Mouse (Mus musculus) embryonic facial prominence, embryonic 10.5 days (tissue): ENCODE measurements around the gene Abcg8. TPM values are rescaled to one million over a fixed set of nuclear protein-coding genes. Genes with fewer than 3 reads are reported as not detected.
A peak's percentile ranks its signal among the peaks of the same experiment; 100 is the strongest.

Experiments used
- DNase-seq: peaks from one replicate; pipeline ENCODE4 v3.0.0-alpha.2; 2017; ENCODE audit warnings: low spot score
- H3K27ac ChIP-seq: fragments of 300-500 bp; sonication (generic); replicated peaks from 2 replicates; pipeline ENCODE4 v1.5.1; 2016; ENCODE audit warnings: mild to moderate bottlenecking
- H3K27me3 ChIP-seq: fragments of 300-500 bp; sonication (generic); replicated peaks from 2 replicates; pipeline ENCODE4 v1.6.1; 2016; ENCODE audit warnings: low read depth, mild to moderate bottlenecking; ENCODE audit not compliant: poor library complexity, severe bottlenecking
- H3K36me3 ChIP-seq: fragments of 300-500 bp; sonication (generic); replicated peaks from 2 replicates; pipeline ENCODE4 v1.6.1; 2016; ENCODE audit warnings: mild to moderate bottlenecking, moderate library complexity
- H3K4me1 ChIP-seq: fragments of 300-500 bp; sonication (generic); 2 replicates; pipeline ENCODE4 v1.6.1; 2016
- H3K4me3 ChIP-seq: fragments of 300-500 bp; sonication (generic); 2 replicates; pipeline ENCODE4 v1.5.1; 2016; ENCODE audit warnings: mild to moderate bottlenecking, moderate library complexity
- H3K9me3 ChIP-seq: fragments of 300-500 bp; sonication (generic); 2 replicates; pipeline ENCODE4 v1.6.1; 2016; ENCODE audit warnings: mild to moderate bottlenecking
- WGBS: fragments of 180-500 bp; shearing (Covaris S2); methylation state at CpG from one replicate; pipeline ENCODE4 v1.1.7; 2016; 5-methylcytosine and 5-hydroxymethylcytosine counted together
- polyA plus RNA-seq: library from polyadenylated mRNA; unstranded; fragments of >200 nt; fragmentation: Nextera tagmentation; extraction: Ambion mirVana; gene quantifications from 2 replicates; pipeline ENCODE4 v1.2.1, GENCODE M21; 2016

Abcg8 gene
- 0.10 and 0.15 TPM in 2 replicates for polyA plus RNA-seq

DNA sequence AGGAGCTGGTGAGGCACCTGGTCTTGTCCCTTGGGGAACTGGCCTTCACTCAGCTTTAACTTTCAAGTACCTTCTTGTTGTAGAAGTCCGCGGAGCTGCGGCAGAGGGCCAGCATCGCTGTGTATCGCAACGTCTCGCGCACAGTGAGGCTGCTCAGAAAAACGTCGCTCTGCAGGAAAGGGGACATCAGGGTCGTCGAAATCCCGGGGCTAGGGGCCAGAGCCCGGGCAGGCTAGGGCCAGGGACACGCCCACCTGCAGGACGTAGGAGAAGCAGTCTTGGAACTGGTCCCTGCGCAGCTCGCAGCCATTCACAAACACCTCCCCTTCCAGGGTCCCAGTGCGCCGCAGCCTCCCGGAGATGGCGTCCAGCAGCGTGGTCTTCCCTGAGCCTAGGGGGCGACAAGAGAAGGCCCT is at the start of gene Abcg8:
Gene Abcg8 (plus strand): TSS at position 352 of the 416 bp plus-strand sequence.
- 1% methylated on average over 24 of the region's 24 CpGs for WGBS
- peak within 1 kb of the TSS; percentile 72 for H3K27ac ChIP-seq

DNA sequence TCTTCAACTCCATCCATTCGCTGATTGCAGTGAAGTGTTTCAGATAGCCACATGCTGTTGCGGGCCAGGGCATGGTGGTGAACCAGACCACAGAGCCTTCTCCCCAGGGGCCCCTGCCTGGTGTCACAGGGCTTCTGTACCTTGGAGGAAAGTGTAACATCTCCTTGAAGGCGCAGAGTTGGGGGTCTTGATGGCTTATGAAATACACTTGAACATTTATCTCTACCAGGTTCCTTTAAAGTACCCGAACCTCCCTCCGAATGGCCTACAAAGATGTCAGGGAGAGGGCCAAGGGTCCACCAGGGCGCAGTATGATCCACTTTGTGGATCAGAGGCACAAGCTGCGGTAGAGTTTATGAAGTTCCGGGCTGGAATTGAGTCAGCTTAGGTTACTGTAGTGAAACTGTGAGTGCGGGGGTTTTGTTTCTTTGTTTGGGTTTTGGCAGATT is 49.2 kb upstream of the Abcg8 start:
- peak overlapping the region; percentile 88 for H3K27ac ChIP-seq
- WGBS = 33% methylated on average over 9 of the region's 9 CpGs
- DNase-seq = peak; percentile 56

More for the DNA sequence above, at the start of gene Abcg8:
- H3K36me3 ChIP-seq = no peaks in the 10 kb centered on the region
- H3K9me3 ChIP-seq = no peaks in the 10 kb centered on the region
- peak within 1 kb of the TSS; percentile 57 for H3K4me3 ChIP-seq
- peaks cover 41% of the 10 kb centered on the region for H3K4me1 ChIP-seq
- H3K27me3 ChIP-seq = peaks cover 24% of the 10 kb centered on the region
- peak; percentile 66 for DNase-seq

DNA sequence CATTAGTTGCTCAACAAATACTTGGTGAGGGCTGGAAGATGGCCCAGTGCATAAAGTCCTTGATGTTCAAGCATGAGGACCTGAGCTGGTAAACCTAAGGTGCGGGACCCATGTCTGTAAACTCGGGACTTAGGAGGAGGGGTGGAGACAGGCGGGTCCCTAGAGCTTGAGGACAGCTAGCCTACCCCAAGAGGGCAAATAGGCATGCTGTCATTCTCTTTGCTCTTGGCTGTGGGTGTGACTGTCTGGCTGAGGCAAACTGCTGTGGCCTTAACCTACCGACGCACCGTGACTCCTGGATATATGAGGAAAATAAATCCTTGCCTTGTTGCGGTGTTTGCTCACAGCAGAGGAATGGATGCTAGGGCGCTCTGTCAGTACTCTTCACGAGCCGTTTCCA is 48.4 kb upstream of the Abcg8 start:
- Histone ChIP-seq H3K4me3 (no peak overlapping the region), H3K9me3 (no peaks in the 10 kb centered on the region; the same call in 1 of the 2 replicates), H3K36me3 (peaks cover 10% of the 10 kb centered on the region), H3K27me3 (no peaks in the 10 kb centered on the region), H3K27ac (no peak overlapping the region), H3K4me1 (peaks cover 22% of the 10 kb centered on the region)
- DNase-seq = no peak
- 94% methylated on average over 10 of the region's 10 CpGs for WGBS

More for the DNA sequence above, 49.2 kb upstream of the Abcg8 start:
- peak overlapping the region; percentile 72 for H3K4me3 ChIP-seq
- peaks cover 10% of the 10 kb centered on the region for H3K36me3 ChIP-seq
- H3K4me1 ChIP-seq = peaks cover 30% of the 10 kb centered on the region
- no peaks in the 10 kb centered on the region; the same call in 1 of the 2 replicates for H3K9me3 ChIP-seq
- no peaks in the 10 kb centered on the region for H3K27me3 ChIP-seq

DNA sequence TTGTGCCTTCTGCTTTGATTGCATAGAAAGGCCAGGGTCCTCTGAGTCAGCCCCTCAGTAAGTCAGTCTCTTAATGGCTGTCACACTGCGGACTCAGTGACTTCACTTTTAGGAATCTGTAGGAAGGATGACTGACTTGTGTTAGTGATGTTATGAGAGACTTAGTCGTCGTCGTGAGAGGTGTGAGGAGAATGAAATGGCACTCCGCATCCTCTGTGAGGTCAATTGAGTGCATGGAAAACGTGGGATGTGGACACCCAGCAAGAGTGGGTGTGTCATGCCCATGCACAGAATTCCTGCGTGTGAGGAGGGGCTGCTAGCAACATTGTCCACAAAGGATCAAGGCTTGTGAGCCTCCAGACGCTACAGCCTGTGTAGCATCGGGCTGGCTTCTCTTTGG is 47.5 kb upstream of the Abcg8 start:
- Histone ChIP-seq H3K4me1 (peaks cover 19% of the 10 kb centered on the region), H3K4me3 (no peak overlapping the region), H3K27ac (no peak overlapping the region; the same call in 1 of the 2 replicates), H3K9me3 (no peaks in the 10 kb centered on the region; the same call in 1 of the 2 replicates), H3K27me3 (no peaks in the 10 kb centered on the region), H3K36me3 (peaks cover 13% of the 10 kb centered on the region)
- WGBS = 83% methylated on average over 9 of the region's 9 CpGs
- DNase-seq = no peak

DNA sequence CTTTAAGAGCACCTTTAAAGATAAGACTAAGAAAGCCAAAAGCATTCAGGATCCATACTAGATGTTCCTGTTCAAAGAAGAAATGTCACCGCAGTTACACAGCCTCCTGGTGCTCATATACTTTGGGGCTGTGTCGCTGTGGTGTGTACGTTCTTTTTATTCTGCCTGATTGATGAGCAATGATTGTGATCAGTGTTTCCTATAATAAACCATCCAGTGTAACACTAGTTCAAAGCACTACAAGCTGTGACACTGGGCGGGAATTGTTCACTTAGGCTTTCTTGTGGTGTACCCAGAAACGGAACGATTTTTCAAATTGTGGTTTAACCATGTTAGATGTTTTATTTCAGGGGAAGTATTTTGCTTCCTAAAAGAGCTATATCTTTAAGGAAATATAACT is 44.3 kb upstream of the Abcg8 start:
- DNase-seq = no peak
- Histone ChIP-seq H3K36me3 (peaks cover 12% of the 10 kb centered on the region; the same call in 1 of the 2 replicates), H3K27me3 (no peaks in the 10 kb centered on the region), H3K27ac (no peak overlapping the region), H3K9me3 (no peaks in the 10 kb centered on the region), H3K4me3 (no peak overlapping the region), H3K4me1 (peaks cover 14% of the 10 kb centered on the region)
- 94% methylated on average over 6 of the region's 6 CpGs for WGBS

DNA sequence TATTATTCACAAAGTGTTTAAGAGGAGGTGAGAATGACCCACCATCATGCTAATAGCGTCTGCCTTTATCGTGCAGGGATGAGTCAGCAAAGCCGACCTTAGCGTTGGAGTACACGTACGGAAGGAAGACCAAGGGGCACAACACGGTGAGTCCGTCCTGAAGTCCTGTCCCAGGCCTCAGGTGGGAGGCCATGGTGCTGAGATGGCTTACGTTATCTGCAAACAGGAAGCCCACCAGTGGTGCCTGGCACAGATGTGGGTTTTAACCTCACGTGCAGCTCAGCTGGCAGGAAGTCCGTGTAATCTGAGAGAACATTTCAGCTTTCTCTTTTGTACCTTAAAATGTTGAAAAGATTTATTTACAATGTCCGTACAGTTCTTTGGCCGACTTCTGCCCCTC is 42.7 kb upstream of the Abcg8 start:
- Histone ChIP-seq H3K27me3 (no peaks in the 10 kb centered on the region), H3K9me3 (no peaks in the 10 kb centered on the region), H3K36me3 (peaks cover 12% of the 10 kb centered on the region; the same call in 1 of the 2 replicates), H3K4me1 (peaks cover 3% of the 10 kb centered on the region; the same call in 1 of the 2 replicates), H3K4me3 (no peak overlapping the region), H3K27ac (no peak overlapping the region)
- no peak for DNase-seq
- WGBS = 84% methylated on average over 13 of the region's 13 CpGs

DNA sequence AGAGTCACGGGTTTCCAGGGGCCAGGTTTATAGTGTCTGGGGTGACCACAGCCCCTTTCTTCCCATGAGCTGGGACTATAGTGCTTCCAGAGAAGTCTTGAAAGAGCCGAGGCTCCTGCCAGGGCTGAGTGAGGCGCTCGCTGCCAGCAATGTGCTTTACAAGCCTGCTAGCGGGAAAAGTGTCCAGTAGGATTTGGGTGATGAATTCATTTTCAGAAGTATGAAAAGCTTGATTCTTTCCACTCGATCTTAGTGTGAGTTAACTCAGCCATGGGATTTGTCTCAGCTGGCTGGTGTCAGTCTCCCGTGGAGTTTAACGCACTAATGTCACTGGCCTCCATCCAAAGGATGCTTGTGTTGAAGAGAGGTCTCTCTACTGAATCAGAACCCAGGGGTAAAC is 39.8 kb upstream of the Abcg8 start:
- no peak overlapping the region for H3K27ac ChIP-seq
- peaks cover 16% of the 10 kb centered on the region for H3K4me1 ChIP-seq
- H3K9me3 ChIP-seq = no peaks in the 10 kb centered on the region
- peaks cover 16% of the 10 kb centered on the region for H3K36me3 ChIP-seq
- no peak for DNase-seq
- no peak overlapping the region for H3K4me3 ChIP-seq
- no peaks in the 10 kb centered on the region for H3K27me3 ChIP-seq
- 83% methylated on average over 8 of the region's 8 CpGs for WGBS

DNA sequence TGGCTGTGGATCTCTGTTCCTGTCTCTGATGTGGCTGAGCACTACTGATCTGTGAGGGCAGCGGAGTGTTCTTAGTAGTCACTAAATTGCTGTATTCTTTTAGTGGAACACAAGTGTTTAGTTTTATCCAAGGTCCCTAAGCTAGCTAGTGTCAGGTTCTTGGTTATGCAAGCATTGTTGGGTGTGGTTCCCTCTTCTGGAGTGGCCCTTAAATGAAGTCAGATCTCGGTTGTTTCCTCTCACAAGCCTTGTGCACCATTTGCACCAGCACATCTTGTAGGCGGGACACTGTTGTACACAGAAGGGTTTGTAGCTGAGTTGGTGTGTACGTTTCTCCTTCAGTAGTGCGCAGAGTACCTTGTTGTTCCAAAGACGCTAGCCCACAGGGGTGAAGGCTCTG is 38.1 kb upstream of the Abcg8 start:
- 90% methylated on average over 6 of the region's 6 CpGs for WGBS
- peaks cover 23% of the 10 kb centered on the region for H3K4me1 ChIP-seq
- peaks cover 19% of the 10 kb centered on the region for H3K36me3 ChIP-seq
- H3K9me3 ChIP-seq = no peaks in the 10 kb centered on the region
- H3K27ac ChIP-seq = no peak overlapping the region
- H3K27me3 ChIP-seq = no peaks in the 10 kb centered on the region
- no peak for DNase-seq
- H3K4me3 ChIP-seq = no peak overlapping the region

DNA sequence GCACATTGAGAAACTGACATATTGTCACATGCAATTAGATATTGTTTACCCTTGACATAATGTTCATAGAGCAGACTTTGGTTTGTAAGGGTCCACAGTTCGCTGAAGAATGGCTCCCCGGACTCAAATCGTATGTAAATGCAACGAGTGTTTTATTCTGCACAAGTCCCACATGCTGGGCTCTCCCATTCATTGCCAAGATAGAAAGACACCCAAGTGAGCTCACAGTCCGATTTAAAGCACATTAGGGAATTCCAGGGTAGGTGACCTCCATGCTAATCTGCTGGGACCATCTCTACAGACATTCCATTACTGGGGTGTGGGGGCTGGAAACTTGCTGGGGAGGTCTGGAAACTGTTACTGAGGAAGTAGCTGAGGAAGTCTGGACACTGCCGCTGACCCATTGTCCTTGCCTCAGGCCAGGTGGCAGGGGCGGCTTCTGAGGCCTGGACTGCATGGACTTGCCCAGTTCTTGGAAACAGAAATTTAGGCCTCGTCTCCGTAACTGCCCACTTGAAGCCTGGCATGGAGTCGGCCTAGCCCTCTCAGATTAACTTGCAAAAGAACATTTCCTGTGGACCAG is 36.2 kb upstream of the Abcg8 start:
- WGBS = 54% methylated on average over 10 of the region's 10 CpGs
- Histone ChIP-seq H3K36me3 (peaks cover 12% of the 10 kb centered on the region), H3K27ac (peak overlapping the region; percentile 72), H3K4me3 (no peak overlapping the region), H3K4me1 (peaks cover 37% of the 10 kb centered on the region), H3K9me3 (no peaks in the 10 kb centered on the region), H3K27me3 (no peaks in the 10 kb centered on the region)
- peak; percentile 30 for DNase-seq

DNA sequence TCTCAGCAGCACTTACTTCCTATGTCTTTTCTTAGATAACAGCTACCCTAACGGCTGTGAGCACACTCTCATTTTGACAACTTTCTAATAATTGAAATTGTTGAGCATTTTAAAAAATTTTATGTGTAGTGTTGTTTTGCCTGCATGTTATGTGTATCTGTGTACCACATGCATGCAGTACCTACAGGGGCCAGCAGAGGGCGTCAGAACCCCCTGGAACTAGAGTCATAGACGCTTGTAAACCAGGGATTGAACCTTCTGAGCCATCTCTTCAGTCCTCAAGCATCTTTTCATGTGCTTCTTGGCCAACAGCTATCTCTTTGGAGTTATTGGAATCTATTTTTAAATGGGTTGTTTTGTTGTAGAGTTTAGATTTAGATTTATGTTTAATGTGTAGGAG is 34.2 kb upstream of the Abcg8 start:
- DNase-seq = peak; percentile 63
- 38% methylated on average over 3 of the region's 3 CpGs for WGBS
- peaks cover 55% of the 10 kb centered on the region for H3K4me1 ChIP-seq
- H3K27ac ChIP-seq = no peak overlapping the region
- H3K27me3 ChIP-seq = no peaks in the 10 kb centered on the region
- H3K9me3 ChIP-seq = no peaks in the 10 kb centered on the region
- peaks cover 12% of the 10 kb centered on the region for H3K36me3 ChIP-seq
- H3K4me3 ChIP-seq = no peak overlapping the region

DNA sequence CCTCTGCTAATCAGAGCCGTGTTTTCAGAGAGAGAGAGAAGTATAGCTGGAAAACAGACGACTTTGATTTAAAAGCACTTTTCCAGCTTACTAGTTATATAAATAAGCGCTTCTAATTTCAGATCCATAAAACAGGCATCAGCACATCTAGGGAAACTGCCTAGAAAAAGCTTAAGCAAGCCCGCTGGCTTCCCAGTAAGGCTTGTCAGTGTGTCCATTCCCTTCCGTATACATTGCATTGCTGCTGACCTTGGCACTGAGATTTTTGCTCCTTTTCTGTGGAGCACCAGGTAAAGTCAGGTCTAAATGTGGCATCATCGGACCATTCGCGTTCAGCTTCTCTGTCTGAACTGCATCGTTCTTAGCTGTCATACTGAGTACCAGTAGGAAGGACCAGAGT is 33.8 kb upstream of the Abcg8 start:
- no peak overlapping the region; the same call in 1 of the 2 replicates for H3K27ac ChIP-seq
- peaks cover 55% of the 10 kb centered on the region for H3K4me1 ChIP-seq

DNA sequence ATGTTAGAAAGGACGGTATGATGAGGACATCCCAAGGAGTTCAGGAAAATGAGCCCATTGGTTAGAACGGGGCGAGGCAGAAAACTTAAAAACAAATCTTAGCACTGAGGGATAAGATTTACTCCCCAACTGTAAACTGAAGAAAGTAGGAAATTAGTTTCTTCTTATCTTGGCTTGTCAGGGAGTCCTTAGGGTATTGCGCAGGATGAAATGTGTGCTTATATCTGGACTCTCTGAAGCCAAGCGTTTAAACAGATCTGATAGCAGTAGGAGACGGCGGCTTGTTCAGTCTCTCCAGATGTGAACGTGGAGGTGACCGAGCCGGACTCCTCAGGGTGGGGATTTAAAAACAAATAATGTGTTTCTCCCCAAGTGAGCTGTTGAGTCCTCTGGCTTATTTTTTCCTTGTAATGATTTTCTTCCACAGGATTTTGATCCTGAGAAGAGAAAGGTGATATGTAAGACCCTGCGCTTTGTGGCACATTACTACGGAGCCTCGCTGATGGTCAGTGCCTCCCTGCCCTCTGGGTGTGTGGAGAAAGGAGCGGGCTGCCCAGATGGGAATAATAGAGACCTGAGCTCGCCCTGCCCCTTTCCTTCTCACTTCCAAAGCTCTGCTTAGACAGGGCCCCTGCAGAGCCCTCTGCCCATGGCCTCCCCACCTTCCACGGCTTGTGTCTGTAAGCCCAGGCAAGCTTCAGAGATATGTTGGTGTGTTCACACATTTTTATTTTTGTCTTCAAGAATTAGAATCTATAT is 31.6 kb upstream of the Abcg8 start:
- WGBS = 36% methylated on average over 16 of the region's 16 CpGs
- Histone ChIP-seq H3K36me3 (peaks cover 9% of the 10 kb centered on the region; the same call in 1 of the 2 replicates), H3K27me3 (no peaks in the 10 kb centered on the region), H3K9me3 (no peaks in the 10 kb centered on the region), H3K4me3 (no peak overlapping the region; the same call in 1 of the 2 replicates), H3K4me1 (peaks cover 50% of the 10 kb centered on the region), H3K27ac (peak overlapping the region; percentile 73)
- DNase-seq = peak; percentile 60

More for the DNA sequence above, 33.8 kb upstream of the Abcg8 start:
- no peaks in the 10 kb centered on the region for H3K27me3 ChIP-seq
- peaks cover 12% of the 10 kb centered on the region for H3K36me3 ChIP-seq
- H3K4me3 ChIP-seq = no peak overlapping the region
- no peak for DNase-seq
- WGBS = 88% methylated on average over 9 of the region's 9 CpGs
- H3K9me3 ChIP-seq = no peaks in the 10 kb centered on the region
